Mouse (Mus musculus) limb, embryonic 12.5 days (tissue): ENCODE measurements around the gene Gm4869. TPM values are rescaled to one million over a fixed set of nuclear protein-coding genes. Genes with fewer than 3 reads are reported as not detected.
A peak's percentile ranks its signal among the peaks of the same experiment; 100 is the strongest.

Experiments used
- ATAC-seq: fragments of 200-750 bp; cut with Nextera tagmentation; 2 replicates; pipeline ENCODE4 v1.8.0; 2017; ENCODE audit warnings: low read depth, moderate TSS enrichment; ENCODE audit not compliant: insufficient number of reproducible peaks, insufficient read depth, low FRiP score, low TSS enrichment
- H3K27ac ChIP-seq: fragments of 300-500 bp; sonication (generic); 2 replicates; pipeline ENCODE4 v1.5.1; 2016; ENCODE audit warnings: mild to moderate bottlenecking, moderate library complexity
- H3K27me3 ChIP-seq: fragments of 300-500 bp; sonication (generic); 2 replicates; pipeline ENCODE4 v1.6.1; 2016; ENCODE audit warnings: mild to moderate bottlenecking, moderate library complexity
- H3K36me3 ChIP-seq: fragments of 300-500 bp; sonication (generic); 2 replicates; pipeline ENCODE4 v1.6.1; 2016; ENCODE audit warnings: mild to moderate bottlenecking, moderate library complexity
- H3K4me1 ChIP-seq: fragments of 300-500 bp; sonication (generic); replicated peaks from 2 replicates; pipeline ENCODE4 v1.6.1; 2016
- H3K4me2 ChIP-seq: fragments of 300-500 bp; sonication (generic); 2 replicates; pipeline ENCODE4 v1.6.1; 2016; ENCODE audit warnings: mild to moderate bottlenecking, moderate library complexity
- H3K4me3 ChIP-seq: fragments of 300-500 bp; sonication (generic); replicated peaks from 2 replicates; pipeline ENCODE4 v1.5.1; 2016; ENCODE audit warnings: mild to moderate bottlenecking
- H3K9ac ChIP-seq: fragments of 300-500 bp; sonication (generic); replicated peaks from 2 replicates; pipeline ENCODE4 v1.6.1; 2016; ENCODE audit warnings: mild to moderate bottlenecking, moderate library complexity
- H3K9me3 ChIP-seq: fragments of 300-500 bp; sonication (generic); 2 replicates; pipeline ENCODE4 v1.6.1; 2016; ENCODE audit warnings: mild to moderate bottlenecking, moderate library complexity
- WGBS: fragments of 180-500 bp; shearing (Covaris S2); methylation state at CpG from one replicate; pipeline ENCODE4 v1.1.7; 2016; 5-methylcytosine and 5-hydroxymethylcytosine counted together
- polyA plus RNA-seq: library from polyadenylated mRNA; unstranded; fragments of >200 nt; fragmentation: Nextera tagmentation; extraction: Ambion mirVana; gene quantifications from 2 replicates; pipeline ENCODE4 v1.2.1, GENCODE M21; 2016

The Gm4869 gene
- polyA plus RNA-seq, 1 experiment from 2014 or later: not detected

- H3K27ac ChIP-seq: peak overlapping the region; percentile 74; the same call in 1 of the 2 replicates
- no peak overlapping the region for H3K9ac ChIP-seq
- no peak overlapping the region for H3K4me2 ChIP-seq
These were observed 62.2 kb downstream of the Gm4869 start for GRCm38 (mm10) chr5:140507466-140508208.

GRCm38 (mm10) chr5:140508686-140509085 is 63.2 kb downstream of the Gm4869 start:
- Histone ChIP-seq H3K4me2 (peak overlapping the region; percentile 35), H3K36me3 (peaks cover 9% of the 10 kb centered on the region; the same call in 1 of the 2 replicates), H3K4me1 (peaks cover 56% of the 10 kb centered on the region), H3K9me3 (no peaks in the 10 kb centered on the region), H3K27me3 (no peaks in the 10 kb centered on the region), H3K4me3 (no peak overlapping the region), H3K9ac (no peak overlapping the region; the same call in 1 of the 2 replicates), H3K27ac (peak overlapping the region; percentile 74)
- 23% methylated on average over 8 of the region's 8 CpGs for WGBS
- no peak for ATAC-seq

More at GRCm38 (mm10) chr5:140507466-140508208, 62.2 kb downstream of the Gm4869 start:
- Histone ChIP-seq H3K36me3 (peaks cover 9% of the 10 kb centered on the region; the same call in 1 of the 2 replicates), H3K4me1 (peaks cover 62% of the 10 kb centered on the region), H3K9me3 (no peaks in the 10 kb centered on the region), H3K27me3 (no peaks in the 10 kb centered on the region), H3K4me3 (no peak overlapping the region)
- no peak for ATAC-seq
- 84% methylated on average over 14 of the region's 14 CpGs for WGBS

DNA sequence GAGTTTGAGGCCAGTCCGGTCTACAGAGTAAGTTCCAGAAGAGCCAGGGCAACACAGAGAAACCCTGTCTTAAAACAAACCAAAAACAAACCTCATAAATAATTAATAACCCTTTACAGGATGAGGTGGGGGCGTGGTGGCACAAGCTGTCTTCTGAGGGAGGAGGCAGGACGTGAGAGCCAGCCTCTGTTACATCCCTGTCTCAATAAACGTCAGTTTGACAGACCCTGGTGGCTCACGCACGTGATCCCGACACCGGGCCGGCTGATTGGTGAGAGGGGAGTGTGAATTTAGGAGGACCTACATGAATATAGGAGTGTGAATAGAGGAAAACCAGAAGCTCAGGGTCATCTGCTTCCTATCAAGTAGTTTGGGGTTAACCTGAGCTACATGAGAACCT is 63.8 kb downstream of the Gm4869 start:
- WGBS: 52% methylated on average over 9 of the region's 9 CpGs
- no peak overlapping the region for H3K4me3 ChIP-seq
- peak overlapping the region; percentile 74 for H3K27ac ChIP-seq
- no peaks in the 10 kb centered on the region for H3K9me3 ChIP-seq
- no peaks in the 10 kb centered on the region for H3K27me3 ChIP-seq
- peaks cover 11% of the 10 kb centered on the region; the same call in 1 of the 2 replicates for H3K36me3 ChIP-seq
- peaks cover 60% of the 10 kb centered on the region for H3K4me1 ChIP-seq
- ATAC-seq: no peak
- H3K9ac ChIP-seq: no peak overlapping the region
- peak overlapping the region; percentile 35; the same call in 1 of the 2 replicates for H3K4me2 ChIP-seq

DNA sequence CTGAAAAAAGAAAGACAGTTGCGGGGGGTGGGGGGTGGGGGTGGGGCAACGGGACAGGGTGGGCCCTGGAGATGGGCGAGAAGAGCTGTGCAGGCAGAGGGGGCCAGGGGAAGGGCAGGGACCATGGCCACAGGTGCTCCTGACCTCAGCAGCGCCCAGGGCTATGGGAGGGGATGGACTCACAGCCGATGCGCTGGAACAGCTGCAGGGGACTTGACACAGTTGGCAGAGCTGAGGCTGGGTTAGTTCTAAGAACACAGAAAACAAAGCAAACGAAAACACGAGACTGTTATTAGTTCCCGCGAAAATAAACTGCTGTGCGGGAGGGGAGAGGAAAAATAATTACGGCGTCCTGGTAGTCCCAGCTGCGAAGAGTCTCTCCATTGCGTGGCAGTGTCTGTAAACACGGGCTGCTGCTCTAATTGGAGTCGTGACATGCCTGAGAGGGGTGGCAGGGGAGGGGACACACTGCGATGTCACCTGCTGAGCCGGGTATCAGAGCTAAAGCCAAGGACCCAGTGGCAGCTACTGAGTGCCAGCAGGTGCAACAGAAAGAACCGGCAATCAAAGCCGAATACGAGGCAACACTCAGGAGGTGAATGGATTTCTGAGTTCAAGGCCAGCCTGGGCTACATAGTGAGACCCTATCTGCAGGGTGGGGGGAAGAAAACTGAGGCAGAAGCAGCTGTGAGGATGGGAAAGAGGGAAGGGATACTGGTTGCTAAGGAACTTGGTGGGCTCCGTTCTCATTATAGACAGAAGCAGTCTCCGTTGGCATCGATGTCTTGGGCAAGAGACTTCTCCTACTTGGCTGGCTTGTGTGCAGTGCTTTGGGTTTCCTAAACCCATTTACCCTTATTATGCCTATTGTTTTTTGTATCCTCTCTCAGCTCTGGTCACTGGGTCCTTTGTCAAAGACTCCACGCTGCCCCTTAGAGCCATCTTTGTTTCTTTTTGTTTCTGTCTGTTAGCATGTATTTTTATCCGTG is 64.9 kb downstream of the Gm4869 start:
- peaks cover 13% of the 10 kb centered on the region; the same call in 1 of the 2 replicates for H3K36me3 ChIP-seq
- 56% methylated on average over 27 of the region's 27 CpGs for WGBS
- H3K9me3 ChIP-seq: no peaks in the 10 kb centered on the region
- H3K9ac ChIP-seq: no peak overlapping the region
- peak overlapping the region; percentile 67; the same call in 1 of the 2 replicates for H3K27ac ChIP-seq
- no peak overlapping the region for H3K4me3 ChIP-seq
- no peak overlapping the region for H3K4me2 ChIP-seq
- H3K4me1 ChIP-seq: peaks cover 65% of the 10 kb centered on the region
- H3K27me3 ChIP-seq: no peaks in the 10 kb centered on the region
- ATAC-seq: no peak

GRCm38 (mm10) chr5:140513921-140514320 is 68.5 kb downstream of the Gm4869 start:
- Histone ChIP-seq H3K9me3 (no peaks in the 10 kb centered on the region), H3K4me1 (peaks cover 56% of the 10 kb centered on the region), H3K27me3 (no peaks in the 10 kb centered on the region), H3K36me3 (peaks cover 16% of the 10 kb centered on the region; the same call in 1 of the 2 replicates), H3K4me3 (no peak overlapping the region), H3K9ac (no peak overlapping the region), H3K27ac (no peak overlapping the region), H3K4me2 (no peak overlapping the region)
- 77% methylated on average over 8 of the region's 8 CpGs for WGBS
- no peak for ATAC-seq

- WGBS: 45% methylated on average over 7 of the region's 7 CpGs
- peak overlapping the region; percentile 47 for H3K27ac ChIP-seq
- no peak overlapping the region for H3K4me2 ChIP-seq
- H3K36me3 ChIP-seq: peaks cover 16% of the 10 kb centered on the region; the same call in 1 of the 2 replicates
- no peaks in the 10 kb centered on the region for H3K27me3 ChIP-seq
- no peak overlapping the region for H3K4me3 ChIP-seq
- no peak for ATAC-seq
- H3K4me1 ChIP-seq: peaks cover 46% of the 10 kb centered on the region
- H3K9ac ChIP-seq: no peak overlapping the region
- H3K9me3 ChIP-seq: no peaks in the 10 kb centered on the region
These were observed 69.5 kb downstream of the Gm4869 start for GRCm38 (mm10) chr5:140514799-140515486.

- ATAC-seq: no peak
- Histone ChIP-seq H3K27ac (peak overlapping the region; percentile 62; the same call in 1 of the 2 replicates), H3K9me3 (no peaks in the 10 kb centered on the region), H3K27me3 (no peaks in the 10 kb centered on the region), H3K4me2 (no peak overlapping the region), H3K9ac (no peak overlapping the region), H3K4me3 (no peak overlapping the region), H3K4me1 (peaks cover 37% of the 10 kb centered on the region), H3K36me3 (peaks cover 8% of the 10 kb centered on the region; the same call in 1 of the 2 replicates)
- 87% methylated on average over 21 of the region's 21 CpGs for WGBS
These were observed 71.9 kb downstream of the Gm4869 start for GRCm38 (mm10) chr5:140517159-140517920.

- Histone ChIP-seq H3K9ac (no peak overlapping the region), H3K4me2 (no peak overlapping the region), H3K27me3 (no peaks in the 10 kb centered on the region), H3K4me3 (no peak overlapping the region), H3K27ac (peak overlapping the region; percentile 62; the same call in 1 of the 2 replicates), H3K36me3 (peaks cover 11% of the 10 kb centered on the region), H3K9me3 (no peaks in the 10 kb centered on the region), H3K4me1 (peaks cover 37% of the 10 kb centered on the region)
- no peak for ATAC-seq
- WGBS: 77% methylated on average over 4 of the region's 4 CpGs
These were observed 72.4 kb downstream of the Gm4869 start for GRCm38 (mm10) chr5:140517921-140518230.

GRCm38 (mm10) chr5:140521196-140521595 is 75.8 kb downstream of the Gm4869 start:
- no peak overlapping the region for H3K27ac ChIP-seq
- peaks cover 16% of the 10 kb centered on the region for H3K4me1 ChIP-seq
- no peak overlapping the region for H3K4me3 ChIP-seq
- ATAC-seq: no peak
- no peak overlapping the region for H3K4me2 ChIP-seq
- no peak overlapping the region for H3K9ac ChIP-seq
- no peaks in the 10 kb centered on the region for H3K9me3 ChIP-seq
- H3K27me3 ChIP-seq: no peaks in the 10 kb centered on the region
- H3K36me3 ChIP-seq: peaks cover 38% of the 10 kb centered on the region
- 95% methylated on average over 1 of the region's 1 CpGs for WGBS

GRCm38 (mm10) chr5:140526754-140527153 is 81.3 kb downstream of the Gm4869 start:
- Histone ChIP-seq H3K4me3 (no peak overlapping the region), H3K27ac (no peak overlapping the region), H3K27me3 (no peaks in the 10 kb centered on the region), H3K9ac (no peak overlapping the region), H3K36me3 (peaks cover 60% of the 10 kb centered on the region), H3K9me3 (no peaks in the 10 kb centered on the region), H3K4me2 (no peak overlapping the region), H3K4me1 (no peaks in the 10 kb centered on the region)
- WGBS: 92% methylated on average over 2 of the region's 2 CpGs
- no peak for ATAC-seq
